Mouse (Mus musculus): ENCODE data around the gene Tiam2.

GRCm38 (mm10) chr17:3314625-3315020 is 11.8 kb upstream of the Tiam2 start:
- no peak for TF ChIP-seq EP300 (optimal IDR thresholded peaks at IDR 0.05)
- TF ChIP-seq CTCF (IDR thresholded peaks at IDR 0.05; ENCODE audit: low read depth), result no peak

Data from stomach, postnatal 0 days (tissue).